Mouse (Mus musculus): Measurements from ENCODE around the gene Fermt2. TPM values are rescaled to one million over a fixed set of nuclear protein-coding genes. Genes with fewer than 3 reads are reported as not detected.

The Fermt2 gene
- total and polyA plus RNA-seq, 2 experiments from 2014 or later = 26.4 to 66.7 TPM

- ATAC-seq (ENCODE audit: low FRiP score) = no peak
- DNase-seq (ENCODE audit: low spot score) = no peak
- peaks cover 10% of the 10 kb centered on the region for H3K4me1 ChIP-seq (ENCODE audit: insufficient read depth, low read length)
- H3K4me3 ChIP-seq (ENCODE audit: low read depth, low read length) = peak overlapping the region; percentile 88
- H3K36me3 ChIP-seq (ENCODE audit: insufficient read depth, low read length) = no peaks in the 10 kb centered on the region
- H3K4me2 ChIP-seq (ENCODE audit: low read depth, low read length, poor library complexity, severe bottlenecking) = peak overlapping the region; percentile 65
- no peaks in the 10 kb centered on the region for H3K27me3 ChIP-seq (ENCODE audit: insufficient read depth, low read length)
- no peaks in the 10 kb centered on the region for H3K9me3 ChIP-seq (ENCODE audit: low read length)
- no peak for TF ChIP-seq CTCF (IDR thresholded peaks at IDR 0.05)
- peak overlapping the region; percentile 86; the same call in 1 of the 2 replicates for H3K27ac ChIP-seq (ENCODE audit: low read depth, low read length)
- whole genome bisulfite sequencing = under 1% methylated on average over 13 of the region's 13 CpGs
- H3K9ac ChIP-seq (replicated peaks; ENCODE audit: low read length, poor library complexity, severe bottlenecking) = peak overlapping the region; percentile 70
These were observed 1.1 kb downstream of the Fermt2 start for GRCm38 (mm10) chr14:45528861-45529260.

- Histone ChIP-seq H3K4me2 (ENCODE audit: low read depth, low read length, poor library complexity, severe bottlenecking) (no peak overlapping the region), H3K4me3 (ENCODE audit: low read depth, low read length) (no peak overlapping the region), H3K9ac (replicated peaks; ENCODE audit: low read length, poor library complexity, severe bottlenecking) (no peak overlapping the region), H3K4me1 (ENCODE audit: insufficient read depth, low read length) (no peaks in the 10 kb centered on the region), H3K27me3 (ENCODE audit: insufficient read depth, low read length) (no peaks in the 10 kb centered on the region), H3K9me3 (ENCODE audit: low read length) (no peaks in the 10 kb centered on the region), H3K36me3 (ENCODE audit: insufficient read depth, low read length) (no peaks in the 10 kb centered on the region), H3K27ac (ENCODE audit: low read depth, low read length) (no peak overlapping the region)
- ATAC-seq (ENCODE audit: low FRiP score) (no peak), DNase-seq (ENCODE audit: low spot score) (no peak)
- WGBS = 69% methylated on average over 11 of the region's 11 CpGs
- no peak for TF ChIP-seq CTCF (IDR thresholded peaks at IDR 0.05)
These were observed 14.1 kb downstream of the Fermt2 start for GRCm38 (mm10) chr14:45515771-45516170.

- Histone ChIP-seq H3K36me3 (ENCODE audit: insufficient read depth, low read length) (no peaks in the 10 kb centered on the region), H3K27me3 (ENCODE audit: insufficient read depth, low read length) (no peaks in the 10 kb centered on the region), H3K4me1 (ENCODE audit: insufficient read depth, low read length) (peaks cover 13% of the 10 kb centered on the region), H3K4me3 (ENCODE audit: low read depth, low read length) (no peak overlapping the region), H3K9ac (replicated peaks; ENCODE audit: low read length, poor library complexity, severe bottlenecking) (no peak overlapping the region), H3K9me3 (ENCODE audit: low read length) (no peaks in the 10 kb centered on the region), H3K4me2 (ENCODE audit: low read depth, low read length, poor library complexity, severe bottlenecking) (no peak overlapping the region), H3K27ac (ENCODE audit: low read depth, low read length) (no peak overlapping the region)
- no peak for TF ChIP-seq CTCF (IDR thresholded peaks at IDR 0.05)
- no peak for DNase-seq (ENCODE audit: low spot score)
- WGBS = 60% methylated on average over 4 of the region's 4 CpGs
- ATAC-seq (ENCODE audit: low FRiP score) = no peak
These were observed 19.1 kb downstream of the Fermt2 start for GRCm38 (mm10) chr14:45510787-45511186.

GRCm38 (mm10) chr14:45507923-45508322, 22.0 kb downstream of the Fermt2 start:
- peak; percentile 29 for DNase-seq (ENCODE audit: low spot score)
- H3K36me3 ChIP-seq (ENCODE audit: insufficient read depth, low read length) = no peaks in the 10 kb centered on the region
- H3K4me1 ChIP-seq (ENCODE audit: insufficient read depth, low read length) = peaks cover 13% of the 10 kb centered on the region
- no peak overlapping the region for H3K27ac ChIP-seq (ENCODE audit: low read depth, low read length)
- H3K27me3 ChIP-seq (ENCODE audit: insufficient read depth, low read length) = no peaks in the 10 kb centered on the region
- 33% methylated on average over 4 of the region's 4 CpGs for WGBS
- H3K9ac ChIP-seq (replicated peaks; ENCODE audit: low read length, poor library complexity, severe bottlenecking) = no peak overlapping the region
- no peak overlapping the region for H3K4me3 ChIP-seq (ENCODE audit: low read depth, low read length)
- no peak for ATAC-seq (ENCODE audit: low FRiP score)
- no peaks in the 10 kb centered on the region for H3K9me3 ChIP-seq (ENCODE audit: low read length)
- no peak for TF ChIP-seq CTCF (IDR thresholded peaks at IDR 0.05)
- H3K4me2 ChIP-seq (ENCODE audit: low read depth, low read length, poor library complexity, severe bottlenecking) = no peak overlapping the region

- no peak for TF ChIP-seq CTCF (IDR thresholded peaks at IDR 0.05)
- Histone ChIP-seq H3K36me3 (ENCODE audit: insufficient read depth, low read length) (no peaks in the 10 kb centered on the region), H3K9me3 (ENCODE audit: low read length) (no peaks in the 10 kb centered on the region), H3K4me2 (ENCODE audit: low read depth, low read length, poor library complexity, severe bottlenecking) (no peak overlapping the region), H3K27ac (ENCODE audit: low read depth, low read length) (no peak overlapping the region), H3K4me1 (ENCODE audit: insufficient read depth, low read length) (peaks cover 13% of the 10 kb centered on the region), H3K4me3 (ENCODE audit: low read depth, low read length) (no peak overlapping the region), H3K9ac (replicated peaks; ENCODE audit: low read length, poor library complexity, severe bottlenecking) (no peak overlapping the region), H3K27me3 (ENCODE audit: insufficient read depth, low read length) (no peaks in the 10 kb centered on the region)
- no peak for ATAC-seq (ENCODE audit: low FRiP score)
- WGBS = 73% methylated on average over 3 of the region's 3 CpGs
- DNase-seq (ENCODE audit: low spot score) = no peak
These were observed 22.5 kb downstream of the Fermt2 start for GRCm38 (mm10) chr14:45507447-45507846.

- no peak overlapping the region for H3K9ac ChIP-seq (replicated peaks; ENCODE audit: low read length, poor library complexity, severe bottlenecking)
- H3K9me3 ChIP-seq (ENCODE audit: low read length) = no peaks in the 10 kb centered on the region
- WGBS = 21% methylated on average over 6 of the region's 6 CpGs
- H3K36me3 ChIP-seq (ENCODE audit: insufficient read depth, low read length) = no peaks in the 10 kb centered on the region
- no peaks in the 10 kb centered on the region for H3K27me3 ChIP-seq (ENCODE audit: insufficient read depth, low read length)
- TF ChIP-seq CTCF (IDR thresholded peaks at IDR 0.05) = no peak
- H3K4me3 ChIP-seq (ENCODE audit: low read depth, low read length) = no peak overlapping the region
- no peak overlapping the region; the same call in 1 of the 2 replicates for H3K27ac ChIP-seq (ENCODE audit: low read depth, low read length)
- H3K4me2 ChIP-seq (ENCODE audit: low read depth, low read length, poor library complexity, severe bottlenecking) = no peak overlapping the region
- ATAC-seq (ENCODE audit: low FRiP score) (no peak), DNase-seq (ENCODE audit: low spot score) (peak; percentile 19)
- peaks cover 13% of the 10 kb centered on the region for H3K4me1 ChIP-seq (ENCODE audit: insufficient read depth, low read length)
These were observed 22.9 kb downstream of the Fermt2 start for GRCm38 (mm10) chr14:45507032-45507431.

Measured in midbrain, postnatal 0 days (tissue).